Mouse (Mus musculus): ENCODE measurements around the gene Arid4a.

DNA sequence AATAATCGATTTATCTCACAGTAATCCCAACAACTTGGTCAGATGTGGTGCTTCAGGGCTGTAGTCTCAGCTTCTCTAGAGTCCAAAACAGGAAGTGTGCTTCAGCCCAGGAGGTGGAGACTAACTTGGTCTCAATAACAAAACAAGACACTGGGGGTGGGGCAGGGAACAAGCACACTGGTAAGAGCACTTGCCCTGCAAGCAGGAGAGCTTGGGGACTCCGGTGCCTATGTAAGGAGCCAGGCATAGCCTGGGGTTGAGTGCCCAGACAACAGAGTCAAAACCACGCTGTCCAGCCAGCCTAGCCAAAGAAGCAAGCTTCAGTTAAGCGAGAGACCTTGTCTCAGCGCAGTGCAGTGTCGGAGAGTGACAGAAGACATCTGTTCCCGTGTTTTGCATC lies 24.7 kb downstream of the Arid4a start:
- TF ChIP-seq GATA1 (IDR thresholded peaks at IDR 0.05; ENCODE audit: borderline replicate concordance, low read length) (no peak), FLI1 (IDR thresholded peaks at IDR 0.05; ENCODE audit: low read length) (no peak)

All from megakaryocyte, embryonic 14.5 days (primary cell).